Mouse (Mus musculus) heart, adult 2 months (tissue): ENCODE measurements around the gene Tgfb1. TPM values are rescaled to one million over a fixed set of nuclear protein-coding genes. Genes with fewer than 3 reads are reported as not detected.
"Not testable (repeated sequence)": the region's sequence is repeated elsewhere in the genome, so short reads cannot be mapped to it uniquely, and the experiment has no call there.

ENCODE experiments used
- DNase-seq, 2 experiments: peaks; one replicate each; pipeline ENCODE4 v3.0.0; 2021
- H3K27ac ChIP-seq: fragments of 200-600 bp; 2 replicates; pipeline ENCODE4 v1.8.1; 2022
- H3K27me3 ChIP-seq: fragments of 200-500 bp; 2 replicates; pipeline ENCODE4 v1.6.1; 2012; ENCODE audit warnings: mild to moderate bottlenecking, low read length, inconsistent platforms, mixed read lengths; ENCODE audit not compliant: control insufficient read depth, insufficient read depth
- H3K36me3 ChIP-seq: fragments of 200-500 bp; 2 replicates; pipeline ENCODE4 v1.6.1; 2012; ENCODE audit warnings: low read length, inconsistent platforms; ENCODE audit not compliant: control insufficient read depth, insufficient read depth
- H3K4me1 ChIP-seq: fragments of 200-500 bp; 2 replicates; pipeline ENCODE4 v1.6.1; 2011; ENCODE audit warnings: low read length; ENCODE audit not compliant: control insufficient read depth, insufficient read depth
- H3K4me3 ChIP-seq: fragments of 200-600 bp; 2 replicates; pipeline ENCODE4 v1.8.1; 2022
- H3K79me2 ChIP-seq: fragments of 200-500 bp; replicated peaks from 2 replicates; pipeline ENCODE4 v1.6.1; 2012; ENCODE audit warnings: mild to moderate bottlenecking, inconsistent platforms, low read length, moderate library complexity, mixed read lengths; ENCODE audit not compliant: control insufficient read depth, insufficient read depth
- H3K9ac ChIP-seq: fragments of 200-500 bp; 2 replicates; pipeline ENCODE4 v1.6.1; 2012; ENCODE audit warnings: low read depth, mild to moderate bottlenecking, control low read depth, inconsistent platforms, low read length, mixed read lengths
- CTCF ChIP-seq: fragments of 200-600 bp; IDR thresholded peaks from 2 replicates; pipeline ENCODE4 v1.8.1; 2022; ENCODE audit warnings: antibody characterized with exemption, mild to moderate bottlenecking, moderate library complexity
- EP300 ChIP-seq: fragments of 200-500 bp; IDR thresholded peaks from 2 replicates; pipeline ENCODE4 v1.6.1; 2011; ENCODE audit warnings: low read depth, low read length, control low read depth; ENCODE audit not compliant: insufficient read depth
- POLR2A ChIP-seq: fragments of 200-500 bp; IDR thresholded peaks from 2 replicates; pipeline ENCODE4 v1.6.1; 2011; ENCODE audit warnings: mild to moderate bottlenecking, low read depth, low read length, control low read depth; ENCODE audit not compliant: insufficient read depth
- WGBS: fragments of 180-500 bp; shearing (Covaris S2); methylation state at CpG from one replicate; pipeline ENCODE4 v1.1.7; 2018; 5-methylcytosine and 5-hydroxymethylcytosine counted together
- intact Hi-C: fragments of 180-260 bp; cut with DNase I; formaldehyde crosslinking; loops from one replicate; pipeline ENCODE4 v1.15.1; 2025
- polyA plus RNA-seq: library from polyadenylated mRNA; depleted of rRNA; stranded (reverse); fragments of >200 nt; gene quantifications from 2 replicates; pipeline ENCODE4 v1.2.3, GENCODE M21; 2012
- total RNA-seq, 2 experiments: library from RNA; stranded (reverse); gene quantifications; 2 replicates each; pipeline ENCODE4 v1.2.3; 2021

The Tgfb1 gene
- total and polyA plus RNA-seq, 3 experiments = 21.5 to 24.7 (median 22.5) TPM

GRCm38 (mm10) chr7:25717478-25717877, 30.7 kb downstream of the Tgfb1 start:
- Histone ChIP-seq H3K36me3 (no peaks in the 10 kb centered on the region; the same call in 1 of the 2 replicates), H3K79me2 (no peaks in the 10 kb centered on the region), H3K27ac (no peak overlapping the region; the same call in 1 of the 2 replicates), H3K9ac (no peak overlapping the region), H3K27me3 (no peaks in the 10 kb centered on the region), H3K4me1 (peaks cover 6% of the 10 kb centered on the region), H3K4me3 (no peak overlapping the region; the same call in 1 of the 2 replicates)
- TF ChIP-seq CTCF (no peak), EP300 (no peak), POLR2A (no peak)
- DNase-seq = no peak
- 80% methylated on average over 3 of the region's 3 CpGs for WGBS
- intact Hi-C loops = no loop called here

- intact Hi-C loops = loop anchor here (2.0 kb wide), 1 partner anchor 60 kb away; the partner anchor contains the start of genes Bckdha and Exosc5
- peak within 1 kb of the TSS; percentile 80 for H3K4me3 ChIP-seq
- WGBS = 2% methylated on average over 32 of the region's 32 CpGs
- DNase-seq = peak; percentile 93 to 95
- H3K4me1 ChIP-seq = peaks cover 6% of the 10 kb centered on the region
- peak within 1 kb of the TSS; percentile 90 for H3K9ac ChIP-seq
- H3K27me3 ChIP-seq = no peaks in the 10 kb centered on the region
- H3K36me3 ChIP-seq = no peaks in the 10 kb centered on the region; the same call in 1 of the 2 replicates
- peak within 1 kb of the TSS; percentile 97 for H3K27ac ChIP-seq
- TF ChIP-seq POLR2A (peak; percentile 86), EP300 (peak; percentile 68; the same call in 1 of the 2 replicates), CTCF (0 out of 2 replicates have a peak, but pooled peaks have one; percentile 8)
- H3K79me2 ChIP-seq = no peaks in the 10 kb centered on the region
Measured at GRCm38 (mm10) chr7:25718788-25719417, 32.1 kb downstream of the Tgfb1 start, which contains the start of gene Ccdc97. Ccdc97 (minus strand) TSS chr7:25719088.

- TF ChIP-seq POLR2A = no peak
- TF ChIP-seq EP300 = peak; percentile 90
- TF ChIP-seq CTCF = no peak; the same call in none of the 2 replicates
- H3K36me3 ChIP-seq = no peaks in the 10 kb centered on the region; the same call in 1 of the 2 replicates
- intact Hi-C loops = loop anchor here (1.0 to 2.0 kb wide), 4 partner anchors 33 to 85 kb away; partner anchors contain the start of genes Bckdha, Exosc5 and Tgfb1
- DNase-seq = peak; percentile 70 to 90
- H3K4me1 ChIP-seq = peaks cover 6% of the 10 kb centered on the region
- H3K27ac ChIP-seq = peak overlapping the region; percentile 97; the same call in 1 of the 2 replicates
- H3K79me2 ChIP-seq = no peaks in the 10 kb centered on the region
- no peak overlapping the region for H3K9ac ChIP-seq
- 52% methylated on average over 10 of the region's 10 CpGs for WGBS
- H3K4me3 ChIP-seq = no peak overlapping the region
- no peaks in the 10 kb centered on the region for H3K27me3 ChIP-seq
Measured at GRCm38 (mm10) chr7:25719761-25720610, 33.2 kb downstream of the Tgfb1 start.

GRCm38 (mm10) chr7:25720760-25721159, 34.0 kb downstream of the Tgfb1 start:
- Histone ChIP-seq H3K4me1 (peaks cover 6% of the 10 kb centered on the region), H3K27me3 (no peaks in the 10 kb centered on the region), H3K9ac (no peak overlapping the region), H3K4me3 (no peak overlapping the region), H3K27ac (no peak overlapping the region), H3K79me2 (no peaks in the 10 kb centered on the region), H3K36me3 (no peaks in the 10 kb centered on the region; the same call in 1 of the 2 replicates)
- WGBS = 78% methylated on average over 5 of the region's 5 CpGs
- no peak for TF ChIP-seq POLR2A
- TF ChIP-seq EP300 = no peak
- TF ChIP-seq CTCF = no peak
- DNase-seq = no peak
- intact Hi-C loops = loop anchor here (1.0 to 2.0 kb wide), 3 partner anchors 32 to 85 kb away; partner anchors contain the start of gene Tgfb1

GRCm38 (mm10) chr7:25721776-25722175, 35.0 kb downstream of the Tgfb1 start:
- not testable (repeated sequence) for H3K36me3 ChIP-seq, H3K4me3 ChIP-seq, H3K4me1 ChIP-seq, H3K27ac ChIP-seq, H3K9ac ChIP-seq, H3K79me2 ChIP-seq, DNase-seq, H3K27me3 ChIP-seq
- intact Hi-C loops = loop anchor here (2.0 kb wide), 2 partner anchors 31 to 35 kb away; partner anchors contain the start of gene Tgfb1

GRCm38 (mm10) chr7:25725886-25726285, 39.1 kb downstream of the Tgfb1 start:
- no peak overlapping the region for H3K9ac ChIP-seq
- peaks cover 13% of the 10 kb centered on the region for H3K36me3 ChIP-seq
- no peak for DNase-seq
- TF ChIP-seq EP300 (no peak), CTCF (no peak), POLR2A (no peak)
- peaks cover 14% of the 10 kb centered on the region for H3K4me1 ChIP-seq
- no peak overlapping the region for H3K4me3 ChIP-seq
- no peak overlapping the region for H3K27ac ChIP-seq
- no peaks in the 10 kb centered on the region for H3K79me2 ChIP-seq
- intact Hi-C loops = no loop called here
- WGBS = 57% methylated on average over 19 of the region's 19 CpGs
- H3K27me3 ChIP-seq = no peaks in the 10 kb centered on the region
